Mouse (Mus musculus) thymus, postnatal 4 days (tissue): ENCODE measurements around the gene Hcrt.

Source experiments
- DNase-seq: peaks from one replicate; pipeline ENCODE4 v3.0.0; 2021

The Hcrt gene

DNA sequence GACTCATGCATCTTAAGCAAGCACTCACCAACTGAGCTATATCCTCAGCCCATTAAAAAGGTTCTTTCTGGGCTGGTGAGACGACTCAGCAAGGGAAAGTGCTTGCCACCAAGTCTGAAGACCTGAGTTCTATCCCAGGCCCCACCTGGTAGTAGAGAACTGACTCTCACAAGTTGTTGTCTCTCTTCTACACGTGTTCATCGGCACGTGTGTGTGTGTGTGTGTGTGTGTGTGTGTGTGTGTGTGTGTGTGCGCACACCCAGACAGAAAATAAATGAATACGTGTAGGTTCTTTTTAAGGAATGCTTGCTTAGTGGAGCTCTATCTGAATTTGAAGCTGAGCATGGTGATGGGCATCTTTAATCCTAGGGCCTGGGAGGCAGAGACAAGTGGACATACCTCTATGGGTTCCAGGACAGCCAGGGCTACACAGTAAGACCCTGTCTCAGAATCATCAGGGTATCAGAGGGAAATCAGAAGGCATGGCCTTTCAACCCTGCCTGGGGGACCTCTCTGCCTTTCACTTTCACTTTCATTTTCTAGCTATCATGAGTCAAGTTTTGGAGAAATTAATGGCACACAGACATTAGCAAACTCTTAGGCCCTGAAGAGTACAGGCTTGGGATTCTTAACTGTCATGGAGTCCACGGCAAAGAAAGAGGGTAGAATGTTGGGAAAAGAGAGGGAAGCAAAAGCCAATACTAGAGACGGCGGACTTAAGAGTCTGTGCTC lies 27.4 kb downstream of the Hcrt start:
- DNase-seq, result no peak

GRCm38 (mm10) chr11:100730477-100731205 lies 32.1 kb downstream of the Hcrt start:
- DNase-seq, result no peak

- no peak for DNase-seq
These were observed 32.8 kb downstream of the Hcrt start for GRCm38 (mm10) chr11:100729976-100730375.

DNA sequence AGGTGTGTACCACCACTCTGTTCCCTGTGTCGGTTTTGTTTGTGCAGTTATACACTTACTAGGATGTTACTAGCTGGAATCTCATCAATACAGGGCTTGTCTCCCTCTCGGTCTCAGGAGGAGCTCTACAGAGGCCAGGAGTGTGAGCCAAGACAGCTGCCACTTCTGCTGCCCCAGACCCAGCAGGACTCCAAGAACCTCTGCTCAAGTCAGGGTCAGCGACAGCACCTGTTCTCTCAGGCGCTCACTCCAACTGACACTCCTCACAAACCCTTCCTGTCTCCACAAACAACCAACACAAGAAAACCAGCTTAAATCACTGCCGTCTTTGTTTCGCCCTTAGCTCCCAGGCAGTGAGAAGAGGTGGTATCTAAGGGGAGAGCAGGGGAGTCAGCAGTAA lies 34.1 kb downstream of the Hcrt start:
- DNase-seq, result no peak

- no peak for DNase-seq
These were observed 35.5 kb downstream of the Hcrt start for GRCm38 (mm10) chr11:100727201-100727600.

GRCm38 (mm10) chr11:100724919-100725512 lies 37.7 kb downstream of the Hcrt start:
- DNase-seq, result no peak

- no peak for DNase-seq
These were observed 40.2 kb downstream of the Hcrt start for GRCm38 (mm10) chr11:100722493-100723028.

- peak; percentile 47 for DNase-seq
These were observed 40.8 kb downstream of the Hcrt start for GRCm38 (mm10) chr11:100721776-100722492.

DNA sequence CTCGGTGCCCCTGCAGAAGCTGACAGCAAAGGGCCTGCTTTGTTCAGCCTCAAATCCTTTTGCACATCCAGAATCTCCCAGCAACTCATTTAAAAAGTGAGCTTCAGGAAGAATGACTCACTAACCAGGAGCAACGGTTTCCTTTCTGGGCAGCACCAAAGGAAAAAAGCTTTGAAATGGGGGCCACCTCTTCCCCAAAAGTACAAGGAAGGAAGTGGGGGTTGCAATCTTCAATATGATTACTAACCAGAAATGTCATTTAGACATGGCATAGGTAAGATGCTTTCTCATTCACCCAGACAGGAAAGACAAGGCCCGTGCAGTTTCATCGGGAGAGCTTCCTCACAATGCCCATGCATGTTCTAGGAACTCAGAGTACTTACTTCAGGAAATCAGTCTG lies 41.5 kb downstream of the Hcrt start:
- DNase-seq, result no peak

DNA sequence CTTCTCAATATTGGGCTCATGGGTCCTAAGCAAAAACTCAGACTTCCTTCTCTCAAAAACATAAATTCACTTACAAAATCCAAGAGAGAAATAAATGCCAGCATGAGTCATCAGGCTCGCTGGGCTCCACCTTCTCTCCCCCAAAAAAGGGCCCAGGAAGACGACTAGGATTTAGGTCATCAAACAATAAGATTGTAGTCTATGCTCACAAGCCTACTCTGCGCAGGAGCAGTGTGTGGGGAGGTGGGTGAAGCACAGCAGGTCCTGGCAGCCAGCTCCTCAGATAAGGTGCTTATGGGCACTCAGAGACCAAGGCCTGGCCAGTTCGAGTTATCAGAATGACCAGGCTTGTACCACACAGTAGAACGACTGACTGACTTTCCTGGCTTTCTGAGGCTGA lies 42.4 kb downstream of the Hcrt start:
- DNase-seq, result no peak

- no peak for DNase-seq
These were observed 42.8 kb downstream of the Hcrt start for GRCm38 (mm10) chr11:100719893-100720292.

DNA sequence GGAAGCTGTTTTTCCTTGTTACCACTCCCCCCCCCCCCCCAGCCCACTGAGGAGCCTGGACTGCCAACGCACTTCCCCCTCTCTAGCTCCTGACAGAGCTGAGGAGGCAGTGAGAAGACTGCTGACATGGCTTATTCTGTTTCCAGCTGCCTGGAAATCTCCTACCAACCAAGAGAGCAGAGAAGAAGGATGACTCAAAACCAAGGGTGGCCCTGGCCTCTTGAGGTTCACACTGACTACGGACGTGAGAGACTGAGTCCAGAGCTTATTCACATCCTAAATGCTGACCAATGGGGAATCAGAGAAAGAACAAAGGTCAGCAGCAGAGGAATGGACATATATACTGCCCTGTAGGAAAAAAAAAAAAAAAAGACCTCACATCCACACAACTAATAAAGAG lies 43.4 kb downstream of the Hcrt start:
- DNase-seq, result no peak

GRCm38 (mm10) chr11:100718866-100719265 lies 43.9 kb downstream of the Hcrt start:
- no peak for DNase-seq

DNA sequence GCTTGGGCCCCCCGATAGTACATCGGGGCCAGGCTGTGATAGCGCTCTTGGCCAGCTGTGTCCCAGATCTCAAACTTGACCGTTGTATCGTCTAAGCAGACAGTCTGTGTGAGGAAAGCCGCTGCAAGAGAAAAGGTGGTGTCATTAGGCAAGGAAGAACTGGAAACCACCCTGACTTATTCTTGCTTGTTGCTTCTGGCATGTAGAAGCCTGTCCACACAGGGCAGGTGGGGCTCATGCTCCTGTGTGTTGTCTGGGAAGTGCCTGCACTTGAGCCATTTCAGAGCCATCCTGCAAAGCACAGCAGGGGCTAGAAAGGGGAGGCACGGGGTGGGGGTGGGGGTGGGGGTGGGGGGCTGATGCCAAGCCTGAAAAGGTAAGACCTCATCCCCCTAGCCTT lies 44.3 kb downstream of the Hcrt start:
- DNase-seq, result no peak

DNA sequence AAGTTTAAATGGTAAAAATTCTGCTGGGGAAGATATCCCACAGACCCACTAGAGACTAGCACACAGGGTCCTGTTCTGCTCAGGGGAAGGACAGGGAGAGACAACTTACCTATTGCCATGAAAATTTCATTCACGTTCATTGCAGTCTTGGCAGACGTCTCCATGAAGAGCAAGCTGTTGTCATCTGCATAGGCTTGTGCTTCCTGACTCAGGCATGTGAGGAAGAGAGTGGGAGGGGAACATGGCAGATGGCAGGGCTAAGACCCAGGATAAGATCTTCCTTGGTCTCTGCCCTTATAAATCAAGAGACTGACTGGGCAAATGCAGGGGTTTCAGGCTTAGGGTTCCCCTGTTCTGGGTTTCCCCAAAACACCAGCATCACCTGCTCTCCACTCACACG lies 46.1 kb downstream of the Hcrt start:
- no peak for DNase-seq

- DNase-seq, result no peak
These were observed 47.8 kb downstream of the Hcrt start for GRCm38 (mm10) chr11:100714948-100715347.

GRCm38 (mm10) chr11:100714534-100714915 lies 48.2 kb downstream of the Hcrt start:
- peak; percentile 90 for DNase-seq

DNA sequence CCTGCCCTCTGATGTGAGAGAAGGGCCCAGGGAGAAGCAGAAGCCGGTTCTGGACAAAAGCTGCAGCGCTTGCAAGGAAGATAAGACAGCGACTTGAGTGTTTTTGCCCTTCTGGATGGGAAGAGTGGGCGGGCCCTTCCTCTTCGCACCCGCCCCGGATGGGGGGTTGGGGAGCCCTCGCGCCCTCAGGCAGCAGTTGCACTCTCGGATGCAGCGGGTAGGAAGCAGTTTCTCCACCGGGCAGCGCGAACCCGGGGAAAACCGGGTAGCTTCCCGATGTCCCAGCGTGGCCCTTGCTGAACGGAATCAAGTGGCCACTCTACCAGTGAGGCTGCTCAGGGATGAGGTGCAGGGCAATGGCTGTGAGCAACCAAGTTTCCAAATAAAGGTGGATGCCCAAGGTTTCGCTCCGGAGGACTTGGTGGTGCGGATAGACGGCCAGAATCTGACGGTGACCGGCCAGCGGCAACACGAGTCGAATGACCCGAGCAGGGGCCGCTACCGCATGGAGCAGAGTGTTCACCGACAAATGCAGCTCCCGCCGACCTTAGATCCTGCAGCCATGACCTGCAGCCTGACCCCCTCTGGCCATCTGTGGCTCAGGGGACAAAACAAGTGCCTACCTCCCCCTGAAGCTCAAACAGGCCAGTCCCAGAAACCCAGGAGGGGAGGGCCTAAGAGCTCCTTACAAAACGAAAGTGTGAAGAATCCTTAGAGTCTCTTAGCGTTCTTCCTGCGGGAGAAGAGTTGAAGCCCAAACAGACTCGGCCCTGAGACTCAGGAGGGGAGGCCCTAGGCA lies 48.8 kb downstream of the Hcrt start, which contains the start of gene Hspb9:
Hspb9 (plus strand) TSS at position 116 of the 799 bp plus-strand sequence.
- DNase-seq, result peak; percentile 92

- no peak for DNase-seq
These were observed 49.6 kb downstream of the Hcrt start for GRCm38 (mm10) chr11:100713174-100713573.

DNA sequence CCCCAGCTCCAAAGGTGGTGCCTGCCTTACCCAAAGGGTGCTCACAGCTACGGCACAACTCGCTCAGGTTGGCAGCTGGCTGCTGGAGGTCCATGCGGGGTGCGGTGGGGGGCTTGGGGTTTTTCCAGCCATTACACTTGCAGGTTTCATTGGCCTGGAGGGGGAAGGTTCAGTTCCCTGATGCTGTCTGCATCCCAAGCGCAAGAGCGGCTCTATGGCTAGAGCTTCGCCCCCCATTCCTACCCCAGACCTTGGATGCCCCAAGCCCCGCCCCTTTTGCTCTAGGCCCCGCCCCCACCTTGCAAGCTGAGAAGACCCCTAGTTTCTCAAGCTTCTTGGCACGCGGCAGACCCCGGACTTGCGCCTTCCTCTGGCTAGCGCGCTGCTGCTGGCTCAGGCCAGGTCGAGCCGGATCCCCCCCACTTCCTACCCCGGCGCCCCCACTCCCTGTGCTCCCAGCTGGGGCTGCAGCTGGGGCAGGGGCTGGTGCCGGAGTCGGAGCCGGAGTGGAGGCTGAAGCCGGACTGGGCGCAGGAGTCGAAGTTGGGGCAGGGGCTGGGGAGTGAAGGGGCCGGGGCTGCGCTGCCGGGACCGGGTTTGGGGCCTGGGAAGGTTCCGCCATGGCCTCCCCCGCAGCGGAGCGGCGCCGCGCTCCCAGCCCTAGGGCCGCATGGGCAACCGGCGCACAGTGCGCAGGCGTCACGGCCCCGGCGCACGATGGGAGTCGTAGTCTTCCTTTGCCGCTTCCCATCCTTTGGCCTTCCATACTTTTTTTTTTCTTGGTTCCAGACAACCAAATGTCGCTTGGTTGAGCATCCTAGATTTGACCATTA lies 50.7 kb downstream of the Hcrt start, which contains the start of gene Kat2a:
Kat2a (minus strand) TSS at position 683 of the 833 bp plus-strand sequence.
- DNase-seq, result peak; percentile 86
